Mouse (Mus musculus) lung, embryonic 16.5 days (tissue): Measurements from ENCODE around the gene Spred3. TPM values are rescaled to one million over a fixed set of nuclear protein-coding genes. Genes with fewer than 3 reads are reported as not detected.

Source experiments
- ATAC-seq: fragments of 200-750 bp; cut with Nextera tagmentation; 2 replicates; pipeline ENCODE4 v1.8.0; 2017; ENCODE audit warnings: low read depth, mild to moderate bottlenecking, moderate library complexity
- H3K27ac ChIP-seq: fragments of 300-500 bp; sonication (generic); 2 replicates; pipeline ENCODE4 v1.5.1; 2014; ENCODE audit warnings: mild to moderate bottlenecking, control low read depth, low read length
- H3K27me3 ChIP-seq: fragments of 300-500 bp; sonication (generic); 2 replicates; pipeline ENCODE4 v1.6.1; 2014; ENCODE audit warnings: low read depth, low read length, mixed read lengths; ENCODE audit not compliant: control insufficient read depth, insufficient read depth
- H3K36me3 ChIP-seq: fragments of 300-500 bp; sonication (generic); 2 replicates; pipeline ENCODE4 v1.6.1; 2014; ENCODE audit warnings: low read length; ENCODE audit not compliant: control insufficient read depth, insufficient read depth
- H3K4me1 ChIP-seq: fragments of 300-500 bp; sonication (generic); replicated peaks from 2 replicates; pipeline ENCODE4 v1.6.1; 2014; ENCODE audit warnings: low read length, mixed read lengths; ENCODE audit not compliant: control insufficient read depth, insufficient read depth
- H3K4me2 ChIP-seq: fragments of 300-500 bp; sonication (generic); 2 replicates; pipeline ENCODE4 v1.6.1; 2014; ENCODE audit warnings: low read depth, low read length, control low read depth
- H3K4me3 ChIP-seq: fragments of 300-500 bp; sonication (generic); 2 replicates; pipeline ENCODE4 v1.5.1; 2014; ENCODE audit warnings: mild to moderate bottlenecking, low read length, control low read depth
- H3K9ac ChIP-seq: fragments of 300-500 bp; sonication (generic); 2 replicates; pipeline ENCODE4 v1.6.1; 2014; ENCODE audit warnings: low read length, control low read depth
- H3K9me3 ChIP-seq: fragments of 300-500 bp; sonication (generic); 2 replicates; pipeline ENCODE4 v1.6.1; 2016; ENCODE audit warnings: low read length; ENCODE audit not compliant: control insufficient read depth
- WGBS: fragments of 180-500 bp; shearing (Covaris S2); extraction: QIAGEN DNeasy Blood & Tissue Kit; methylation state at CpG from one replicate; pipeline ENCODE4 v1.1.7; 2014; 5-methylcytosine and 5-hydroxymethylcytosine counted together
- polyA plus RNA-seq: library from polyadenylated mRNA; unstranded; fragments of >200 nt; fragmentation: Nextera tagmentation; extraction: Ambion mirVana; gene quantifications from 2 replicates; pipeline ENCODE4 v1.2.1, GENCODE M21; 2015

The Spred3 gene
- polyA plus RNA-seq, 1 experiment from 2014 or later = 2.0 TPM

DNA sequence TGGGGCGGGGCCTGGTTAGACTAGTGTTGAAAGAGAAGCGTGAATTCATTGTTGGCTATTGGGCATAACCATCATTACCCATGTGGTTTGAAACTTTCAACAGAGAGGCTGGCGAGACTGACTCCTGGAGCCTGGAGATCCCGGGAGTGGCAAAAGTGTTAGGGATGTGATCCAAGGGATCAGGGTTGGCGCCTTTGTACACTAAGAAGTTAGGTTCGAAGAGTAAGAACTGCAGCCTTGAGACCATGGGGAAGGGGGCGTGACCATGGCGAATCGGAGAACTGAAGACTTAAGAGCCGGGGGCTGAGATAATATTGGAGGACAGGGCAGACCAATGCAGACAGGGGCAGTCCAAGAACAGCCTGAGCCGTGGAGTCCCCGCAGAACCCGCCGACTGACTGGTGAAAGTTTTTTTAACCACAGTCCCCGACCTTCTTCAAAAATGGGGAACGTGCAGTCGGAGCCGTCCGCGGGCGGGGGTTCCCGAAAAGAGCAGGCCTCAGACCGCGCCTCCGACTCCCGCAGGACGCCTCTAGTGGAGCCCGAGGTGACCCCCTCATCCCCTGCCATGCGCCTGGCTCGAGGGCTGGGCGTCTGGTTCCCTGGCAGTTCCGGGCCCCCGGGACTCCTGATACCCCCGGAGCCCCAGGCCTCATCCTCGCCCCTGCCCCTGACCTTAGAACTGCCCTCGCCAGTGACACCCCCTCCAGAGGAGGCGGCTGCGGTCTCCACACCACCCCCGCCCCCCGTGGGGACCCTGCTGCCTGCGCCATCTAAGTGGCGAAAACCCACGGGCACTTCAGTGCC is 747 bp upstream of the Spred3 start:
- H3K27me3 ChIP-seq = peaks cover 43% of the 10 kb centered on the region
- peaks cover 25% of the 10 kb centered on the region for H3K4me1 ChIP-seq
- H3K4me3 ChIP-seq = peak overlapping the region; percentile 52
- peak overlapping the region; percentile 84 for H3K4me2 ChIP-seq
- no peak overlapping the region for H3K27ac ChIP-seq
- H3K9me3 ChIP-seq = no peaks in the 10 kb centered on the region
- 1% methylated on average over 43 of the region's 43 CpGs for WGBS
- peak overlapping the region; percentile 66 for H3K9ac ChIP-seq
- peaks cover 23% of the 10 kb centered on the region for H3K36me3 ChIP-seq
- ATAC-seq = no peak

GRCm38 (mm10) chr7:29169231-29170065 is 763 bp downstream of the Spred3 start:
- peaks cover 25% of the 10 kb centered on the region for H3K4me1 ChIP-seq
- peak overlapping the region; percentile 66 for H3K9ac ChIP-seq
- peak overlapping the region; percentile 86 for H3K27ac ChIP-seq
- peak overlapping the region; percentile 52 for H3K4me3 ChIP-seq
- WGBS = 0% methylated on average over 30 of the region's 39 CpGs
- peaks cover 43% of the 10 kb centered on the region for H3K27me3 ChIP-seq
- H3K9me3 ChIP-seq = no peaks in the 10 kb centered on the region
- peak overlapping the region; percentile 84 for H3K4me2 ChIP-seq
- ATAC-seq = peak; percentile 81
- peaks cover 9% of the 10 kb centered on the region for H3K36me3 ChIP-seq

- Histone ChIP-seq H3K4me3 (peak overlapping the region; percentile 52), H3K9ac (peak overlapping the region; percentile 66), H3K27me3 (peaks cover 41% of the 10 kb centered on the region), H3K4me2 (peak overlapping the region; percentile 84), H3K27ac (no peak overlapping the region), H3K4me1 (peaks cover 25% of the 10 kb centered on the region), H3K36me3 (peaks cover 4% of the 10 kb centered on the region), H3K9me3 (no peaks in the 10 kb centered on the region)
- WGBS = under 1% methylated on average over 14 of the region's 14 CpGs
- ATAC-seq = no peak
Measured at GRCm38 (mm10) chr7:29168791-29169230, 1.4 kb downstream of the Spred3 start.

DNA sequence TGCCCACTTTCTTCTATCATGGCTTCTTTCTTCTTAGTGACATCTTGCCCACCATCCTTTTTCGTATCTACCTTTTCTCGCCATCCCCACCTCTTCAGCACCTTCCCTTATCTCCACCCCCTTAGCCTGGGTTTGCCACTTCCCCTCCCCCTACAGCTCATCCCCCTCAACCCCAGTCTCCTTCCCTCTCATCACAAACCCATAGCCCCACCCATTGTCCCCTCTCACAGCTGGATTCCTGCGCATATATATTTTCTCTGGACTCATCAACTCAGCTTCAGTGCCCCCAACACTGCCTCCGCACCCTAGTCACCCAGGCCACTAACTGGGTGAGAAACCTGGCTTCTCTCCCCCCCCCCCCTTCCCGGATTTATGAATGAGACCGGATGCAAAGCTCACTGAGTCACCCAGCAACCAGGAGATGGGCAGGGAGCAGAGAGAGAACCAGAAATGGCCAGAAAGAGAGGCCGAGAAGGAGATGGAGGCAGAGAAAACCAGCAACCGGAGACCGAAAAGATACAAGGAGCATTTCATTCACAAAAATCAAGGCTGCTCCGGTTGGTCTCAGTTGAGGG is 2.0 kb downstream of the Spred3 start:
- Histone ChIP-seq H3K4me3 (peak overlapping the region; percentile 52), H3K27ac (no peak overlapping the region), H3K9ac (peak overlapping the region; percentile 66; the same call in 1 of the 2 replicates), H3K36me3 (no peaks in the 10 kb centered on the region), H3K4me1 (peaks cover 25% of the 10 kb centered on the region), H3K9me3 (no peaks in the 10 kb centered on the region), H3K4me2 (peak overlapping the region; percentile 84), H3K27me3 (peaks cover 36% of the 10 kb centered on the region)
- 4% methylated on average over 9 of the region's 10 CpGs for WGBS
- ATAC-seq = no peak

- Histone ChIP-seq H3K36me3 (no peaks in the 10 kb centered on the region), H3K4me2 (no peak overlapping the region), H3K9ac (no peak overlapping the region), H3K4me1 (peaks cover 27% of the 10 kb centered on the region), H3K4me3 (no peak overlapping the region), H3K27ac (no peak overlapping the region), H3K9me3 (no peaks in the 10 kb centered on the region), H3K27me3 (peaks cover 30% of the 10 kb centered on the region)
- no peak for ATAC-seq
- 17% methylated on average over 18 of the region's 19 CpGs for WGBS
Measured at GRCm38 (mm10) chr7:29167656-29168055, 2.6 kb downstream of the Spred3 start.

- 0 out of 2 replicates have a peak overlapping the region, but pooled peaks have one; percentile 14 for H3K4me2 ChIP-seq
- ATAC-seq = peak; percentile 82
- 11% methylated on average over 9 of the region's 9 CpGs for WGBS
- H3K27me3 ChIP-seq = peaks cover 21% of the 10 kb centered on the region
- H3K4me1 ChIP-seq = 0 out of 2 replicates have a peak, but pooled peaks cover 2% of the 10 kb centered on the region
- peak overlapping the region; percentile 57; the same call in 1 of the 2 replicates for H3K27ac ChIP-seq
- H3K36me3 ChIP-seq = no peaks in the 10 kb centered on the region
- no peak overlapping the region for H3K9ac ChIP-seq
- H3K9me3 ChIP-seq = no peaks in the 10 kb centered on the region
- H3K4me3 ChIP-seq = no peak overlapping the region
Measured at GRCm38 (mm10) chr7:29162750-29163525, 7.3 kb downstream of the Spred3 start.

DNA sequence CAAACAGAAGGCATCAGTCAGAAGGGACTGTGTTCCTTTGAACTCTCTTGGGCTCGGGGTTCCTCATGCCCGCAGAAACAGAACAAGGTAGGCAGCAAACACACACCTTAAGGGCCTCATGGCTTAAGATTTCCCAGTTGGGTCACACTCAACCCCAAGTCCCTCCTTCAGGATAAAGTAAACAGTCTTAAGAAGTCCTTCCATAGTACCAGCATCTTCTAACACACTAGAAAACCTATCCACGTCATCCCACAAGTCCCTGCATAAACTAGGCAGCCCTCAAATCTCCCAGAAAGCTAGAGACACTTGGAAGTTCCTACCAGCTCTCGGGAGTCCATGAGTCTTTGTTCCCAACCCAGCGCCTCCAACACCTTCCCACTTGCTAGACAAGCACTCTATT is 7.9 kb downstream of the Spred3 start:
- ATAC-seq = peak; percentile 34; the same call in 1 of the 2 replicates
- Histone ChIP-seq H3K9ac (no peak overlapping the region), H3K36me3 (no peaks in the 10 kb centered on the region), H3K4me1 (0 out of 2 replicates have a peak, but pooled peaks cover 2% of the 10 kb centered on the region), H3K27me3 (peaks cover 17% of the 10 kb centered on the region), H3K27ac (peak overlapping the region; percentile 57), H3K4me2 (0 out of 2 replicates have a peak overlapping the region, but pooled peaks have one; percentile 14), H3K4me3 (no peak overlapping the region), H3K9me3 (no peaks in the 10 kb centered on the region)
- 41% methylated on average over 5 of the region's 5 CpGs for WGBS

DNA sequence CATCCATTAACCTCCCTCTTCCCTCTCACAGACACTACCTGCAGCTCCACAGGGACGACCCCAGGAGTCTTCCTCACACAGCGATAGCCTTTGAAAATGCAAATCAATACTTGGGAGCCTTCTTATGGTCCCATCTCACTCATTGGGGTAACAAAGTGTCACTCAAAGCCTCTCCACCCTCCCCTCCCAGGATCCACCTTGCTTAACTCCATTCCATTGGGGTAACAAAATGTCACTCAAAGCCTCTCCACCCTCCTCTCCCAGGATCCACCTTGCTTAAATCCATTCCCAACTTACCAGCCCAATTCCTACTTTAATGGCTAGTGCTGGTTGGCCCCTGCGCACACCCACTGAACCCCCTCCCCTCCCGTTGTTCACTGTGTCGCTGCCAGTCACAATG is 11.9 kb downstream of the Spred3 start:
- Histone ChIP-seq H3K4me3 (no peak overlapping the region), H3K4me2 (no peak overlapping the region), H3K36me3 (no peaks in the 10 kb centered on the region), H3K27me3 (peaks cover 17% of the 10 kb centered on the region), H3K27ac (no peak overlapping the region), H3K9ac (no peak overlapping the region), H3K4me1 (peaks cover 2% of the 10 kb centered on the region; the same call in 1 of the 2 replicates), H3K9me3 (no peaks in the 10 kb centered on the region)
- 1% methylated on average over 5 of the region's 5 CpGs for WGBS
- no peak for ATAC-seq
